Mouse (Mus musculus) lung, postnatal 0 days (tissue): ENCODE measurements around the gene Hpse2. TPM values are rescaled to one million over a fixed set of nuclear protein-coding genes. Genes with fewer than 3 reads are reported as not detected.

Experiments used
- ATAC-seq: fragments of 200-750 bp; cut with Nextera tagmentation; 2 replicates; pipeline ENCODE4 v1.8.0; 2017; ENCODE audit warnings: moderate library complexity
- DNase-seq: peaks from one replicate; pipeline ENCODE4 v3.0.0-alpha.2; 2016; ENCODE audit warnings: low spot score
- H3K27ac ChIP-seq: fragments of 300-500 bp; sonication (generic); 2 replicates; pipeline ENCODE4 v1.5.1; 2014; ENCODE audit warnings: antibody characterized with exemption, mild to moderate bottlenecking, low read length, mixed read lengths
- H3K27me3 ChIP-seq: fragments of 300-500 bp; sonication (generic); replicated peaks from 2 replicates; pipeline ENCODE4 v1.6.1; 2014; ENCODE audit warnings: low read length, mixed read lengths; ENCODE audit not compliant: insufficient read depth
- H3K36me3 ChIP-seq: fragments of 300-500 bp; sonication (generic); 2 replicates; pipeline ENCODE4 v1.6.1; 2014; ENCODE audit warnings: low read length, mixed read lengths; ENCODE audit not compliant: insufficient read depth
- H3K4me1 ChIP-seq: fragments of 300-500 bp; sonication (generic); 2 replicates; pipeline ENCODE4 v1.6.1; 2014; ENCODE audit warnings: antibody characterized with exemption, low read depth, low read length, mixed read lengths; ENCODE audit not compliant: insufficient read depth
- H3K4me2 ChIP-seq: fragments of 300-500 bp; sonication (generic); replicated peaks from 2 replicates; pipeline ENCODE4 v1.6.1; 2014; ENCODE audit warnings: low read depth, mild to moderate bottlenecking, low read length, moderate library complexity, mixed read lengths
- H3K4me3 ChIP-seq: fragments of 300-500 bp; sonication (generic); 2 replicates; pipeline ENCODE4 v1.5.1; 2014; ENCODE audit warnings: low read depth, low read length
- H3K9ac ChIP-seq: fragments of 300-500 bp; sonication (generic); replicated peaks from 2 replicates; pipeline ENCODE4 v1.6.1; 2014; ENCODE audit warnings: low read depth, mild to moderate bottlenecking
- H3K9me3 ChIP-seq: fragments of 300-500 bp; sonication (generic); 2 replicates; pipeline ENCODE4 v1.6.1; 2016; ENCODE audit warnings: low read length, mixed read lengths
- CTCF ChIP-seq: IDR thresholded peaks from 2 replicates; pipeline ENCODE4 v1.5.1; 2016; ENCODE audit warnings: antibody characterized with exemption, mild to moderate bottlenecking
- EP300 ChIP-seq: IDR thresholded peaks from 2 replicates; pipeline ENCODE4 v1.6.1; 2016; ENCODE audit warnings: antibody characterized with exemption, mild to moderate bottlenecking, control low read depth
- whole genome bisulfite sequencing: fragments of 180-500 bp; shearing (Covaris S2); extraction: QIAGEN DNeasy Blood & Tissue Kit; methylation state at CpG from one replicate; pipeline ENCODE4 v1.1.7; 2014; 5-methylcytosine and 5-hydroxymethylcytosine counted together
- polyA plus RNA-seq: library from polyadenylated mRNA; unstranded; fragments of >200 nt; fragmentation: Nextera tagmentation; extraction: Ambion mirVana; gene quantifications from 2 replicates; pipeline ENCODE4 v1.2.1, GENCODE M21; 2015

Gene Hpse2
- polyA plus RNA-seq, 1 experiment from 2014 or later, result 0.64 TPM

GRCm38 (mm10) chr19:42937544-42937943 lies 450.6 kb downstream of the Hpse2 start:
- 42% methylated on average over 1 of the region's 1 CpGs for whole genome bisulfite sequencing
- Histone ChIP-seq H3K27ac (no peak overlapping the region), H3K4me3 (no peak overlapping the region), H3K4me2 (no peak overlapping the region), H3K9me3 (no peaks in the 10 kb centered on the region; the same call in 1 of the 2 replicates), H3K27me3 (no peaks in the 10 kb centered on the region), H3K4me1 (no peaks in the 10 kb centered on the region), H3K9ac (no peak overlapping the region), H3K36me3 (no peaks in the 10 kb centered on the region)
- ATAC-seq (no peak), DNase-seq (peak; percentile 21)
- TF ChIP-seq EP300 (no peak), CTCF (no peak)

DNA sequence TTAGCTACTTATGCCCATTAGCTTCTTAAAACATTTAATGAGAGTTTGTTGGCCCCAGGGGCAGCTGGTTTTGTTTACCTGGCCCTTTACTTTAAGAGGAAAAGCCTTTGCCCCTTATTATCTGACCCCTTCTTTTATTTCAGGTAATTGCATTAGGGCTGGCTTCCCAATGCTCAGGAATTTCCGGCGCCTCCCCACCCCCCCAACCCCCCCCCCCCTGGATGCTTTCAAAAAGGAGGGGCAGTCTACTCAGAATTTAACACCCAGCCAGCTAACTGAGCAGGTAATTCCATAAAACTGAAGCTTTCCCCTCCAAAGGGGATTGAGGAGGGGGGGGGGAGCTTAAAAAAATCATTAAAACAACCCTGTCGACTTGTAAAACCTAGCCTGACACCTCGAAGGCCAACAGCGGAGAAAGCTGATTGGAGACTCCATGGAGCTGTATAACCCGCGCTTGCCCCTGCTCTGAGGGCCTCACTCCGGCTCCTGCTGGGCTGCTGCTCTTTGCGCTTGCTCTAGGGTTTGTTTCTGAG lies 451.4 kb downstream of the Hpse2 start:
- H3K4me3 ChIP-seq, result no peak overlapping the region
- no peaks in the 10 kb centered on the region for H3K36me3 ChIP-seq
- H3K4me2 ChIP-seq, result no peak overlapping the region
- TF ChIP-seq CTCF (no peak), EP300 (no peak)
- ATAC-seq, result no peak
- DNase-seq, result no peak
- WGBS, result 16% methylated on average over 9 of the region's 9 CpGs
- H3K4me1 ChIP-seq, result no peaks in the 10 kb centered on the region
- no peak overlapping the region for H3K9ac ChIP-seq
- no peaks in the 10 kb centered on the region for H3K9me3 ChIP-seq
- no peak overlapping the region for H3K27ac ChIP-seq
- no peaks in the 10 kb centered on the region for H3K27me3 ChIP-seq

DNA sequence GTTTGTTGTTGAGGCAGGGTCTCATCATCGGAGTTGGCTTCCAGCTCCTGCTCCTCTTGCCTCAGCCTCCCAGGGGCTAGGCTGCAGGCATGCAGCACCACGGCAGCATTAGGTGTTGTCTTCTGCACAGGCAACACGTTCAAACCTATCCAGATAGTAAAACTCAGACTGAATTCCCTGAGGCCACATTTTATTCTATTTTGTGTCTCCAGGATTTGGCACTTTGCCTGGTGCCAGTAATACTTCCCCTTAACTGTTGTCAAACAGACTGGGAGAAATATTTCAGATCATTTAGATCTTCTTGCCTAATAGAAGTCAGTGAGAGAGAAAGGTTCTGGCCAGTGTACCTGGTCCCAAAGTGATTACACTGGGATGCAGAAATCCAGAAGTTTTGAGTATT lies 458.5 kb downstream of the Hpse2 start:
- Histone ChIP-seq H3K4me1 (no peaks in the 10 kb centered on the region), H3K27me3 (no peaks in the 10 kb centered on the region), H3K4me2 (no peak overlapping the region), H3K9ac (no peak overlapping the region), H3K4me3 (no peak overlapping the region), H3K27ac (no peak overlapping the region), H3K36me3 (no peaks in the 10 kb centered on the region), H3K9me3 (no peaks in the 10 kb centered on the region)
- TF ChIP-seq CTCF (no peak), EP300 (no peak)
- DNase-seq, result no peak
- ATAC-seq, result no peak
- WGBS, result 43% methylated on average over 3 of the region's 3 CpGs

DNA sequence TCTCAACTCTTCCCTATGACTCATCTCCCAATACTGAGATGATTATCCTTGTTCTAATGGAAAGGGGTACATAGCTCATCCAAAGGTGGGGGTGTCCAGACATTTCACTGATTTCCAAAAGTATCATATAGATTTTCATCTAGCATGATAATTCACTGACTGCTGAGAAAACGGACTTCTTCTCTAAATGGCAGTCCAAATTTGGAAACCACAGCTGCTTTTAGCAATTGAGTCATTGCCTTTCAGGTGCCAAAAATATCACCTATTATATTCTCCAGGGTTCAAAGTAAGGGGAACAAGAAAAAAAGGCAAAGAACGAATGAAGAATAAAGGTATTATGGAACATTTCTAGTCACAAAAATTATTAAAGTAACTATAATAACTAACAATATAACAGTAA lies 459.9 kb downstream of the Hpse2 start:
- WGBS, result 70% methylated on average over 2 of the region's 2 CpGs
- no peak for TF ChIP-seq EP300
- no peak for TF ChIP-seq CTCF
- no peaks in the 10 kb centered on the region for H3K9me3 ChIP-seq
- no peak overlapping the region for H3K4me2 ChIP-seq
- H3K4me3 ChIP-seq, result no peak overlapping the region
- H3K27ac ChIP-seq, result no peak overlapping the region
- no peak overlapping the region for H3K9ac ChIP-seq
- H3K27me3 ChIP-seq, result no peaks in the 10 kb centered on the region
- H3K36me3 ChIP-seq, result no peaks in the 10 kb centered on the region
- no peak for ATAC-seq
- no peaks in the 10 kb centered on the region for H3K4me1 ChIP-seq
- DNase-seq, result no peak

- Histone ChIP-seq H3K36me3 (no peaks in the 10 kb centered on the region), H3K9ac (no peak overlapping the region), H3K9me3 (no peaks in the 10 kb centered on the region), H3K27me3 (no peaks in the 10 kb centered on the region), H3K4me3 (no peak overlapping the region), H3K4me2 (no peak overlapping the region), H3K27ac (no peak overlapping the region), H3K4me1 (no peaks in the 10 kb centered on the region)
- ATAC-seq (no peak), DNase-seq (peak; percentile 34)
- TF ChIP-seq EP300 (no peak), CTCF (no peak)
- 24% methylated on average over 3 of the region's 3 CpGs for WGBS
Observed at GRCm38 (mm10) chr19:42922610-42923009, 465.5 kb downstream of the Hpse2 start.

DNA sequence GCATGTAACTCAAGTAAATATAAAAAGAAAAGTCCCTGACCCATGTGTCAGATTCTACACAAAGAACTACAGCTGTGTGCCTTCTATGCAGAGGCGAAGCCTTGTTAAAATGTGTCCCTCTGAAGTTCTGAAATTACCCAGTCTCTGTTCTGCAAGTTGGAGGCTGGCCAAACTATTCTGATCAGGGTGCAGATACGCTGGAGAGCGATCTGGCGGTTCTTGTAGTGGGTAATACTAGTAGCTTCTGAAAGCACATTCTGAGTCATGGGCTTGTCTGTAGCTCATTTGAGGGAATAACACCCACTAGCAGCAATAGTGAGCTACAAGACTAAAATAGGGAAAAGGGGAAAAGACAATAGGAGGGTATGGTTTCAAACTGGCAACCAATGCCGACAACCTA lies 474.5 kb downstream of the Hpse2 start:
- Histone ChIP-seq H3K36me3 (no peaks in the 10 kb centered on the region), H3K4me3 (no peak overlapping the region), H3K27me3 (no peaks in the 10 kb centered on the region), H3K4me1 (no peaks in the 10 kb centered on the region), H3K27ac (no peak overlapping the region), H3K9me3 (no peaks in the 10 kb centered on the region), H3K9ac (no peak overlapping the region), H3K4me2 (no peak overlapping the region)
- DNase-seq (peak; percentile 21), ATAC-seq (no peak)
- no peak for TF ChIP-seq CTCF
- TF ChIP-seq EP300, result no peak
- 60% methylated on average over 5 of the region's 5 CpGs for WGBS

- Histone ChIP-seq H3K4me1 (no peaks in the 10 kb centered on the region), H3K9ac (no peak overlapping the region), H3K27me3 (no peaks in the 10 kb centered on the region), H3K27ac (no peak overlapping the region), H3K4me3 (no peak overlapping the region), H3K4me2 (no peak overlapping the region), H3K36me3 (no peaks in the 10 kb centered on the region), H3K9me3 (no peaks in the 10 kb centered on the region)
- ATAC-seq (no peak), DNase-seq (no peak)
- TF ChIP-seq CTCF (no peak), EP300 (no peak)
- 56% methylated on average over 4 of the region's 4 CpGs for WGBS
Observed at GRCm38 (mm10) chr19:42909719-42910118, 478.4 kb downstream of the Hpse2 start.
